Mouse (Mus musculus): ENCODE data around the gene Sh3bp5. TPM values are rescaled to one million over a fixed set of nuclear protein-coding genes. Genes with fewer than 3 reads are reported as not detected.
A peak's percentile ranks its signal among the peaks of the same experiment; 100 is the strongest.

Sh3bp5 gene
- total RNA-seq, 1 experiment from 2014 or later: 14.3 TPM

- peak; percentile 98 for ATAC-seq (replicated peaks in 1 of 2; ENCODE audit: insufficient read depth in 1 of 2, low FRiP score in 2 of 2, low TSS enrichment in 1 of 2, low read depth in 1 of 2, poor library complexity in 2 of 2, severe bottlenecking in 2 of 2)
Observed at GRCm38 (mm10) chr14:31336369-31337155, 99.3 kb downstream of the Sh3bp5 start, which contains the start of gene Capn7. TSS of gene Capn7 (plus strand) at chr14:31336638.

- no peak for ATAC-seq (replicated peaks in 1 of 2; ENCODE audit: insufficient read depth in 1 of 2, low FRiP score in 2 of 2, low TSS enrichment in 1 of 2, low read depth in 1 of 2, poor library complexity in 2 of 2, severe bottlenecking in 2 of 2)
Observed at GRCm38 (mm10) chr14:31335765-31336164, 100.1 kb downstream of the Sh3bp5 start.

- ATAC-seq (replicated peaks in 1 of 2; ENCODE audit: insufficient read depth in 1 of 2, low FRiP score in 2 of 2, low TSS enrichment in 1 of 2, low read depth in 1 of 2, poor library complexity in 2 of 2, severe bottlenecking in 2 of 2): no peak
Observed at GRCm38 (mm10) chr14:31330957-31331356, 104.9 kb downstream of the Sh3bp5 start.

GRCm38 (mm10) chr14:31329741-31330140 lies 106.1 kb downstream of the Sh3bp5 start:
- no peak for ATAC-seq (replicated peaks in 1 of 2; ENCODE audit: insufficient read depth in 1 of 2, low FRiP score in 2 of 2, low TSS enrichment in 1 of 2, low read depth in 1 of 2, poor library complexity in 2 of 2, severe bottlenecking in 2 of 2)

- no peak for ATAC-seq (replicated peaks in 1 of 2; ENCODE audit: insufficient read depth in 1 of 2, low FRiP score in 2 of 2, low TSS enrichment in 1 of 2, low read depth in 1 of 2, poor library complexity in 2 of 2, severe bottlenecking in 2 of 2)
Observed at GRCm38 (mm10) chr14:31327681-31328080, 108.2 kb downstream of the Sh3bp5 start.

GRCm38 (mm10) chr14:31327196-31327595 lies 108.7 kb downstream of the Sh3bp5 start:
- ATAC-seq (replicated peaks in 1 of 2; ENCODE audit: insufficient read depth in 1 of 2, low FRiP score in 2 of 2, low TSS enrichment in 1 of 2, low read depth in 1 of 2, poor library complexity in 2 of 2, severe bottlenecking in 2 of 2): no peak

GRCm38 (mm10) chr14:31326770-31327169 lies 109.1 kb downstream of the Sh3bp5 start:
- ATAC-seq (replicated peaks in 1 of 2; ENCODE audit: insufficient read depth in 1 of 2, low FRiP score in 2 of 2, low TSS enrichment in 1 of 2, low read depth in 1 of 2, poor library complexity in 2 of 2, severe bottlenecking in 2 of 2): no peak

- ATAC-seq (replicated peaks in 1 of 2; ENCODE audit: insufficient read depth in 1 of 2, low FRiP score in 2 of 2, low TSS enrichment in 1 of 2, low read depth in 1 of 2, poor library complexity in 2 of 2, severe bottlenecking in 2 of 2): no peak
Observed at GRCm38 (mm10) chr14:31325551-31325950, 110.3 kb downstream of the Sh3bp5 start.

GRCm38 (mm10) chr14:31324851-31325250 lies 111.0 kb downstream of the Sh3bp5 start:
- no peak for ATAC-seq (replicated peaks in 1 of 2; ENCODE audit: insufficient read depth in 1 of 2, low FRiP score in 2 of 2, low TSS enrichment in 1 of 2, low read depth in 1 of 2, poor library complexity in 2 of 2, severe bottlenecking in 2 of 2)

- ATAC-seq (replicated peaks in 1 of 2; ENCODE audit: insufficient read depth in 1 of 2, low FRiP score in 2 of 2, low TSS enrichment in 1 of 2, low read depth in 1 of 2, poor library complexity in 2 of 2, severe bottlenecking in 2 of 2): peak; percentile 79 to 86
Observed at GRCm38 (mm10) chr14:31323849-31324792, 111.8 kb downstream of the Sh3bp5 start, which contains the start of gene Dnah1. TSS of gene Dnah1 (minus strand) at chr14:31323896.

GRCm38 (mm10) chr14:31323189-31323588 lies 112.7 kb downstream of the Sh3bp5 start:
- no peak for ATAC-seq (replicated peaks in 1 of 2; ENCODE audit: insufficient read depth in 1 of 2, low FRiP score in 2 of 2, low TSS enrichment in 1 of 2, low read depth in 1 of 2, poor library complexity in 2 of 2, severe bottlenecking in 2 of 2)

GRCm38 (mm10) chr14:31322191-31322590 lies 113.7 kb downstream of the Sh3bp5 start:
- no peak for ATAC-seq (replicated peaks in 1 of 2; ENCODE audit: insufficient read depth in 1 of 2, low FRiP score in 2 of 2, low TSS enrichment in 1 of 2, low read depth in 1 of 2, poor library complexity in 2 of 2, severe bottlenecking in 2 of 2)

- no peak for ATAC-seq (replicated peaks in 1 of 2; ENCODE audit: insufficient read depth in 1 of 2, low FRiP score in 2 of 2, low TSS enrichment in 1 of 2, low read depth in 1 of 2, poor library complexity in 2 of 2, severe bottlenecking in 2 of 2)
Observed at GRCm38 (mm10) chr14:31321181-31321580, 114.7 kb downstream of the Sh3bp5 start.

GRCm38 (mm10) chr14:31319546-31319945 lies 116.3 kb downstream of the Sh3bp5 start:
- ATAC-seq (replicated peaks in 1 of 2; ENCODE audit: insufficient read depth in 1 of 2, low FRiP score in 2 of 2, low TSS enrichment in 1 of 2, low read depth in 1 of 2, poor library complexity in 2 of 2, severe bottlenecking in 2 of 2): no peak

GRCm38 (mm10) chr14:31317754-31318153 lies 118.1 kb downstream of the Sh3bp5 start:
- ATAC-seq (replicated peaks in 1 of 2; ENCODE audit: insufficient read depth in 1 of 2, low FRiP score in 2 of 2, low TSS enrichment in 1 of 2, low read depth in 1 of 2, poor library complexity in 2 of 2, severe bottlenecking in 2 of 2): no peak

- no peak for ATAC-seq (replicated peaks in 1 of 2; ENCODE audit: insufficient read depth in 1 of 2, low FRiP score in 2 of 2, low TSS enrichment in 1 of 2, low read depth in 1 of 2, poor library complexity in 2 of 2, severe bottlenecking in 2 of 2)
Observed at GRCm38 (mm10) chr14:31316613-31317012, 119.3 kb downstream of the Sh3bp5 start.

- ATAC-seq (replicated peaks in 1 of 2; ENCODE audit: insufficient read depth in 1 of 2, low FRiP score in 2 of 2, low TSS enrichment in 1 of 2, low read depth in 1 of 2, poor library complexity in 2 of 2, severe bottlenecking in 2 of 2): no peak
Observed at GRCm38 (mm10) chr14:31313192-31313591, 122.7 kb downstream of the Sh3bp5 start.

Measured in hematopoietic stem cell, adult 5-6 weeks (primary cell).